Mouse (Mus musculus) olfactory bulb, adult 2 months (tissue): ENCODE measurements around the gene Ccdc78.

Source experiments
- CTCF ChIP-seq: fragments of 200-500 bp; IDR thresholded peaks from 2 replicates; pipeline ENCODE4 v1.5.1; 2012; ENCODE audit warnings: low read depth, mild to moderate bottlenecking, low read length, moderate library complexity; ENCODE audit not compliant: insufficient read depth
- POLR2A ChIP-seq: fragments of 200-500 bp; IDR thresholded peaks from 2 replicates; pipeline ENCODE4 v1.6.1; 2012; ENCODE audit warnings: mild to moderate bottlenecking, low read depth, low read length, moderate library complexity; ENCODE audit not compliant: insufficient read depth

- TF ChIP-seq CTCF = no peak
- TF ChIP-seq POLR2A = no peak
These were observed at the start of gene Ccdc78 for GRCm38 (mm10) chr17:25786280-25786679.
